Mouse (Mus musculus) kidney, adult 2 months (tissue): ENCODE measurements around the gene Ifit3b.

Experiments
- CTCF ChIP-seq: fragments of 200-500 bp; conservative IDR thresholded peaks from 2 replicates; pipeline ENCODE4 v1.5.1; 2011; ENCODE audit warnings: low read depth, mild to moderate bottlenecking, control low read depth, low read length, moderate library complexity, mixed read lengths; ENCODE audit not compliant: insufficient read depth, insufficient read length
- POLR2A ChIP-seq: fragments of 200-500 bp; IDR thresholded peaks from one replicate; pipeline ENCODE4 v1.6.1; 2011; ENCODE audit warnings: low read depth, low read length, control low read depth

DNA sequence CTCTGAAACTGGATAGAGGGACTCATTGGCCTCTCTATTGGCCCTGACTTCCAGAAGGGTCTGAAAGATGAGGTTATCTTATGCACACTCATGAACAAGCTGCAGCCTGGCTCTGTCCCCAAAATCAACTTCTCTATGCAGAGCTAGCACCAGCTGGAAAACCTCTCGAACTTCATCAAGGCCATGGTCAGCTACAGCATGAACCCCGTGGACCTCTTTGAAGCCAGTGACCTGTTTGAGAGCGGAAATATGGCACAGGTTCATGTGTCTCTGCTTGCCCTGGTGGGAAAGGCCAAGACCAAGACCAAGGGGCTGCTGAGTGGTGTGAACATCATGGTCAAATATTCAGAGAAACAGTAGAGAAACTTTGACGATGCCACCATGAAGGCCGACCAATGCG lies 16.0 kb downstream of the Ifit3b start:
- TF ChIP-seq POLR2A (no peak), CTCF (no peak)
